Comparison of ENCODE assay signal across 13 mouse cellular contexts in genomic region chr11:85609303-85609940, GRCm38 (mm10).
DNase-seq lines count a peak whose midpoint lies in the region; ATAC-seq and TF ChIP-seq lines count a peak whose summit lies in the region.
"Had no signal": no experiment of that assay in that cellular context is flagged by ENCODE, and none has a peak within 500 bp of the region (broad histone marks: within the 10 kb centered on the region; RNA-seq: fewer than 3 reads in every experiment).

No protein-coding gene starts in this region.

- DNase-seq in gastrocnemius, postnatal 10 days = peak; percentile 10
- DNase-seq in gastrocnemius, postnatal 36 days = no peak
- DNase-seq in lung, embryonic 14.5 days = peak; percentile 51
- no peak for DNase-seq in lung, adult 18-20 months
- peak; percentile 44 to 52 for DNase-seq in cerebellum, adult 18-20 months
- DNase-seq: lung, postnatal 4 days had no signal

- no peaks in the 10 kb centered on the region for H3K27me3 ChIP-seq in lung, embryonic 14.5 days (ENCODE audit: insufficient read depth, low read length)
- no peaks in the 10 kb centered on the region for H3K27me3 ChIP-seq in limb, embryonic 15.5 days
- H3K27me3 ChIP-seq in forebrain, embryonic 16.5 days (replicated peaks; ENCODE audit: control insufficient read depth, insufficient read depth, low read length) = no peaks in the 10 kb centered on the region
- H3K27me3 ChIP-seq: forebrain, embryonic 15.5 days; hindbrain, embryonic 13.5 days; kidney, embryonic 15.5 days; stomach, embryonic 15.5 days had no signal

- H3K27ac ChIP-seq in lung, embryonic 14.5 days (ENCODE audit: low read depth) = no peak overlapping the region
- peak overlapping the region; percentile 44; the same call in 1 of the 2 replicates for H3K27ac ChIP-seq in limb, embryonic 15.5 days
- no peak overlapping the region for H3K27ac ChIP-seq in forebrain, embryonic 16.5 days (ENCODE audit: low read length)
- H3K27ac ChIP-seq: forebrain, embryonic 15.5 days; hindbrain, embryonic 13.5 days; kidney, embryonic 15.5 days; stomach, embryonic 15.5 days had no signal

- H3K9ac ChIP-seq in lung, embryonic 14.5 days = no peak overlapping the region
- no peak overlapping the region for H3K9ac ChIP-seq in limb, embryonic 15.5 days
- no peak overlapping the region for H3K9ac ChIP-seq in forebrain, embryonic 16.5 days (replicated peaks; ENCODE audit: low read depth, low read length)
- H3K9ac ChIP-seq: forebrain, embryonic 15.5 days; hindbrain, embryonic 13.5 days; kidney, embryonic 15.5 days; stomach, embryonic 15.5 days had no signal

- 26% methylated on average over 5 of the region's 5 CpGs for WGBS in lung, embryonic 14.5 days
- 28% methylated on average over 5 of the region's 5 CpGs for WGBS in limb, embryonic 15.5 days
- 74% methylated on average over 5 of the region's 5 CpGs for WGBS in forebrain, embryonic 16.5 days

- no peaks in the 10 kb centered on the region for H3K9me3 ChIP-seq in lung, embryonic 14.5 days (ENCODE audit: low read depth, low read length)
- no peaks in the 10 kb centered on the region for H3K9me3 ChIP-seq in limb, embryonic 15.5 days
- no peaks in the 10 kb centered on the region for H3K9me3 ChIP-seq in forebrain, embryonic 16.5 days (ENCODE audit: control insufficient read depth, low read length)
- H3K9me3 ChIP-seq: forebrain, embryonic 15.5 days; hindbrain, embryonic 13.5 days; kidney, embryonic 15.5 days; stomach, embryonic 15.5 days had no signal

- no peak for ATAC-seq in lung, embryonic 14.5 days (ENCODE audit: insufficient read depth)
- no peak for ATAC-seq in limb, embryonic 15.5 days (ENCODE audit: insufficient number of reproducible peaks, low FRiP score, low TSS enrichment, low read depth)
- no peak for ATAC-seq in megakaryocyte-erythroid progenitor cell, adult 5-6 weeks (replicated peaks; ENCODE audit: low FRiP score, low TSS enrichment, poor library complexity, severe bottlenecking)
- no peak for ATAC-seq in forebrain, embryonic 16.5 days
- ATAC-seq: forebrain, embryonic 15.5 days had no signal

- TF ChIP-seq CTCF in lung, embryonic 14.5 days (IDR thresholded peaks at IDR 0.05; ENCODE audit: low read depth) = no peak

- no peaks in the 10 kb centered on the region for H3K36me3 ChIP-seq in lung, embryonic 14.5 days (ENCODE audit: insufficient read depth)
- H3K36me3 ChIP-seq in limb, embryonic 15.5 days = no peaks in the 10 kb centered on the region
- H3K36me3 ChIP-seq in forebrain, embryonic 16.5 days (ENCODE audit: control insufficient read depth, insufficient read depth) = no peaks in the 10 kb centered on the region
- H3K36me3 ChIP-seq: forebrain, embryonic 15.5 days; hindbrain, embryonic 13.5 days; kidney, embryonic 15.5 days; stomach, embryonic 15.5 days had no signal

- no peak overlapping the region for H3K4me3 ChIP-seq in lung, embryonic 14.5 days (ENCODE audit: low read depth, low read length)
- no peak overlapping the region for H3K4me3 ChIP-seq in limb, embryonic 15.5 days
- no peak overlapping the region for H3K4me3 ChIP-seq in forebrain, embryonic 16.5 days (replicated peaks; ENCODE audit: low read length)
- H3K4me3 ChIP-seq: forebrain, embryonic 15.5 days; hindbrain, embryonic 13.5 days; kidney, embryonic 15.5 days; stomach, embryonic 15.5 days had no signal

- intact Hi-C loops in gastrocnemius, postnatal 36 days (cut with DNase I) = no loop called here

- H3K4me2 ChIP-seq in lung, embryonic 14.5 days = no peak overlapping the region
- no peak overlapping the region for H3K4me2 ChIP-seq in limb, embryonic 15.5 days
- H3K4me2 ChIP-seq in forebrain, embryonic 16.5 days (ENCODE audit: low read length) = no peak overlapping the region
- H3K4me2 ChIP-seq: forebrain, embryonic 15.5 days; hindbrain, embryonic 13.5 days; kidney, embryonic 15.5 days; stomach, embryonic 15.5 days had no signal

- peaks cover 24% of the 10 kb centered on the region for H3K4me1 ChIP-seq in lung, embryonic 14.5 days (ENCODE audit: insufficient read depth)
- H3K4me1 ChIP-seq in limb, embryonic 15.5 days = peaks cover 12% of the 10 kb centered on the region
- H3K4me1 ChIP-seq in forebrain, embryonic 16.5 days (replicated peaks; ENCODE audit: control insufficient read depth, insufficient read depth, low read length) = peaks cover 3% of the 10 kb centered on the region; the same call in 1 of the 2 replicates
- H3K4me1 ChIP-seq: hindbrain, embryonic 13.5 days; stomach, embryonic 15.5 days had no signal

Comparison
In these comparisons a context has a peak if more than half of its experiments do, and no peak if none do; other contexts are left out.
1. DNase-seq: peak in gastrocnemius, postnatal 10 days (single experiment), lung, embryonic 14.5 days (single experiment) and cerebellum, adult 18-20 months (2 of 2); none in gastrocnemius, postnatal 36 days (0 of 2) and lung, adult 18-20 months (0 of 2).